Mouse (Mus musculus) large intestine, adult 2 months (tissue): Measurements from ENCODE around the gene Osbp2. TPM values are rescaled to one million over a fixed set of nuclear protein-coding genes. Genes with fewer than 3 reads are reported as not detected.

Experiments used
- DNase-seq: peaks from one replicate; pipeline ENCODE4 v3.0.0-alpha.2; 2012; ENCODE audit warnings: low read depth, low spot score
- WGBS: fragments of 180-500 bp; shearing (Covaris S2); methylation state at CpG from one replicate; pipeline ENCODE4 v1.1.7; 2018; 5-methylcytosine and 5-hydroxymethylcytosine counted together
- polyA plus RNA-seq: library from polyadenylated mRNA; depleted of rRNA; stranded (reverse); fragments of >200 nt; gene quantifications from 2 replicates; pipeline ENCODE4 v1.2.3, GENCODE M21; 2012

The Osbp2 gene
- polyA plus RNA-seq, 1 experiment, result 0.68 TPM

DNA sequence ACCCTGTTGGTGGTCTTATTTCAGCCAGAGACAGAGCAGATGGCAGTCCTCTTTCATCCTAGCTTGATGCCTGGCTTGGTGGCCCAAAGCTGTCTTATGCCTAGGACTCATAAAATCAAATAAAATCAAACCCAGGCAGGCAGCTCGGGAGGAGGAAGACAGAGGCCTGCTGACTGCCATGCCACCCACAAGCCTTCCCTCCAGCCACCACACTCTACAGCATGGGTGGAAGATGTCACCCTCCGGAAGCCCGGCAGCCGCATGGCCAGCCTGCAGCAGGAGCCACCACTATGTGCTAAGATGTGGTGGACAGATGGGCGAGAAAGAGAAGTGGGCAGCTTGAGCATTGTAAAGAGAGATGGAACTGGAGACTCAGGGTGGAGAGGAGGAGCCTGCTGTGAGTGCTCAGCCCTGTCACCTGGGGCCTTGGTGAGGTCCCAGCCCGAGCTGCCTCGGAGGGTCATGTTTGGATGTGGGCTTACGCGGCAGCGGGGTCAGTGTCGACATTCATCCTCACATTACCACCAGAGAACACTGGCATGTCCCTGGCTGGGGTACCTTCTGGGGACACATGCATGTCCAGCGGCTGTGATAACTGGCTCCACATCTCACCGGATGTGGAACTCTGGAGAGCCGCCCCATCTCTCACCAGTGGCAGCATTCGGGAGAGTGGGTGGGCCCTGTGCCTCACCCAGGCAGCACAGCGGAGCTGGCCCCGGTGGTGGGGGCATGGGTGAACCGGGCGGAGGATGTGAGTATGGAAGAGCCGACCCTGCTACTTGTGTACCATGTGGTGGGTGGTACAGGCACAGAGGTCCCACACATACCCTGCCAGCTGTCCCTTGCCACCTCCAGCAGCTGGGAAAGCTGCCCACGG, 29.9 kb downstream of the Osbp2 start:
- WGBS, result 47% methylated on average over 21 of the region's 21 CpGs
- DNase-seq, result no peak

GRCm38 (mm10) chr11:3832193-3832901, 31.4 kb downstream of the Osbp2 start:
- 37% methylated on average over 6 of the region's 6 CpGs for WGBS
- no peak for DNase-seq

DNA sequence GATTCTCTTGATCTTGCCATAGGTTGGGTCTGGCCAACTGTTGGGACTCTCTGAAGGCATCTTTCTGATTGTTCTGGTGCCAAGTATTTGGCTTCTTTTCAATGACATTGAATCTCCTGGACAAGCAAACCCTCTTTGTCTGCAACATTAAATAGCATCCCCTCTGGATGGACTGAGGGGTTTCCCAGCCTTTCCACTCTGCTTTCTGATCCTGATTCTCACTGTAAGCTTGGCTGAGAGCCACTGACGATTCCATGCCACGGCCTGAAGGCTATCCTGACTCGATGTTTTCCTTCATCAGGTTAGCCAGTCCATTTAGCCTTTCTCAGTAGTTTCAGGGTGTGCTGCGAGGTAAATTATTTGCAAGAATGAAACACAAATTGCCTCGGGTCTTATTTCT, 34.0 kb downstream of the Osbp2 start:
- WGBS, result 75% methylated on average over 5 of the region's 5 CpGs

DNA sequence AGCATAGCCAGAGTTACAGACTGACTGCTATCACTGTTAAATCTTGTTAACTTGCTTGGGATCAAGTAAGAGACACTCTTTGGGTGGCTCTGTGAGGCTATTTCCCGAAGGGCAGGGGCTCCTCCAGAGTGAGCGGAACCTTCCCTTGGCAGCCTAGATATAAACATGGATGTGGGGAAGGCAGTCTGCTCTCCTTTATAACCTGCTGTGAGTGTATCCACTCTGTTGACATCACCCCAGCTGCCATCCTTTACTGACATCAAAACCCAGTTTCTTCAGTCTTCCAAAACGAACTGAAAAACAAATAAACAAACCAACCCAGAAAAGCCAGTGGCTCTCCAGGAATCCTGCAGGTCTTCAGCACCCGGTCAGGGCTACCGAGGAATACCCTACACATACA, 39.6 kb downstream of the Osbp2 start:
- 68% methylated on average over 5 of the region's 5 CpGs for WGBS
- DNase-seq, result no peak

More for the DNA sequence above, 34.0 kb downstream of the Osbp2 start:
- no peak for DNase-seq

DNA sequence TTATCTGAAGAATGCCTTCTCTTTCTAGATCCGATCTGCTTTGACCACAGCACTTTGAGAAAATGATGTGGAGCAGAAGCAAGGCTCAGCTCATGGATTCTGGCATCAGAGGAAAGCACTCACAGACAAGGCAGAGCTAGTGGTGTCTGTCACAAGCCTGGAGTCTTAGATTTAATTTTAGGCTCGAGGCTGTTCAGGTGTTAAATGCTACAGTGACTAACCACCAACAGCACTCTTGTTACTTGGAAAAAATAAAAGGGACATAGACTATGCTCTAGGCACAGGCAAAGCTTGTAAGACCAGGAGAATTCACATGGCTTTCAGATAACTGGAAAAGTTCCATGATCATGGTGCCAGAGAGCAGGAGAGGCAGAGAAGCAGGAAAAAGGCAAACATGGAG, 40.3 kb downstream of the Osbp2 start:
- WGBS, result 34% methylated on average over 2 of the region's 2 CpGs

GRCm38 (mm10) chr11:3817986-3818758, 45.5 kb downstream of the Osbp2 start:
- no peak for DNase-seq
- 35% methylated on average over 4 of the region's 4 CpGs for WGBS

More for the DNA sequence above, 40.3 kb downstream of the Osbp2 start:
- no peak for DNase-seq

- no peak for DNase-seq
These were observed 47.8 kb downstream of the Osbp2 start for GRCm38 (mm10) chr11:3815951-3816350.

GRCm38 (mm10) chr11:3813340-3813739, 50.4 kb downstream of the Osbp2 start:
- DNase-seq, result no peak

DNA sequence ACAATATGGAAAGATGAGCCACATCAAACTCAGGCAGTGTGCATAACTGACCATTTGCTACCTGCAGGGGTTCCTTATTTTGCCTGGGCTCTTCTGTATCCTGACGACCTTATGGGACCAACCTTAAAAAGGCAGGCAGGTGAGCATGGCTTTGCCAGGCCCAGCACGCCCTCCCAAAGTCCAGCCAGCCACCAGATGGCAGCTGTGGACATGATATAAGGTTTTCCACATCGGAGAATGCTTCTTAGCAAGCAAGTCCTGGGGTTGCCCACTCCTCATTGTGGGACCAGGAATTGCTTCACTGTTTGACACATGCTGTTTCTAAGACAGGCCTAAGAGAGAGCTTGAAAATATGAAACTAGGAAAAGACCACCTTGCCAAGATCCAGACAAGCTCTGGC, 55.5 kb downstream of the Osbp2 start:
- no peak for DNase-seq
- WGBS, result 28% methylated on average over 3 of the region's 3 CpGs

DNA sequence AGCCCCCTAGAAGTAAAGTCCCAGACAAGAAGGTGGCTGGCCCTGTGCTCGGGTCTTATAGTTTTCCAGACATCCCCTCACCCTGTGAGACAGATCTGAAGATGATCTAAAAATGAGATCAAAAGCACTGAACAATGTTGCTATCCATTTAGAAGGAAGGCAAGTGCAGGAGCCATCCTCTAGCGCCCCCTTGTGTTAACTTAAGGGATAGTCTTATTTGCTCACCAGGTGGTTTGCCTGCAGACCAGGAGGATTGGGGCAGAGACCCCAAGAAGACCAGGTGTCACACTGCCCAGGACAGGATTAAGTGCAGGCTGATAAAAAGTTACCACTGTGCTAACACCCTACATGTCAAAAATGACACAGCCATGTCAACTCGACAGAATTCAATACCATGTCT, 58.3 kb downstream of the Osbp2 start:
- DNase-seq, result no peak
- WGBS, result 31% methylated on average over 3 of the region's 3 CpGs

GRCm38 (mm10) chr11:3804639-3805038, 59.1 kb downstream of the Osbp2 start:
- WGBS, result 97% methylated on average over 2 of the region's 2 CpGs
- DNase-seq, result no peak

DNA sequence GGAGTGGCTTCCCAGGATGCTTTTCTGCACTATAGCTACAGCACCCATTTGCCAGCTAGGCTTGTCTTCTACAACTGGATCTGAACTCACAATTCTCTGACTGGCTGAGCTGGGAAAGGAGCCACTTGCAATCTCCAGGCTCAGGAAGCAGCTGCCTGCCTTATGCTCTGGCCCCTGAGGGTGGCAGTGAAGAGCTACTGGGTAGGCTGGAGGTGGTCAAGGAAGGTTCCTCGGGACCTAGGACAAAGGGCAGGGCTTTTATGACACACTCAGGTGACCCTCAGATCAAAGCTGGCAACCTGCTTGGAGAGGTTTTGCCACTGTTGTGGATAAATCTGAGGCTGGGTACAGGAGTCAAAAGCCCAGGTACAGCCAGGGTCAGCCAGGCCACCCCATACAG, 61.6 kb downstream of the Osbp2 start:
- WGBS, result 13% methylated on average over 1 of the region's 1 CpGs
- no peak for DNase-seq

- DNase-seq, result no peak
- WGBS, result 87% methylated on average over 6 of the region's 6 CpGs
These were observed 66.0 kb downstream of the Osbp2 start for GRCm38 (mm10) chr11:3797631-3798215.

DNA sequence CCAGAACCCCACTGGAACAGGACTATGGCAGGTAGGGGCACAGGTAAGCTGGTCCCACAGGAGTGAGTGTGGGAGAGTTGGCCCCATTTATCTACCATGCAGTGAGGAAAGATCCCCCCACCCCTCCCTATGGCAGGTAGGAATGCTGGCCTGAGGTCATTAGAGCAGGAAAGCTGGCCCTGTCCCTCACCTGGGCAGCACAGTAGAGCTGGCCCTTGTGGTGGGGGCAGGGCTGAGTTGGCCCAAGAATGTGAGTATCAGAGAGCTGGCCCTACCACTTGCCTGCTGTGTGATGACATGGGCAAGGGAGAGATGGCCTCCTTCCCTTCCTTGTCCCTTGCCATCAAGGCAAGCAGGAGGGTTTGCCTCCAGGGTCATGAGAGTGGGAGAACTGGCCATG, 73.0 kb downstream of the Osbp2 start:
- DNase-seq, result no peak

DNA sequence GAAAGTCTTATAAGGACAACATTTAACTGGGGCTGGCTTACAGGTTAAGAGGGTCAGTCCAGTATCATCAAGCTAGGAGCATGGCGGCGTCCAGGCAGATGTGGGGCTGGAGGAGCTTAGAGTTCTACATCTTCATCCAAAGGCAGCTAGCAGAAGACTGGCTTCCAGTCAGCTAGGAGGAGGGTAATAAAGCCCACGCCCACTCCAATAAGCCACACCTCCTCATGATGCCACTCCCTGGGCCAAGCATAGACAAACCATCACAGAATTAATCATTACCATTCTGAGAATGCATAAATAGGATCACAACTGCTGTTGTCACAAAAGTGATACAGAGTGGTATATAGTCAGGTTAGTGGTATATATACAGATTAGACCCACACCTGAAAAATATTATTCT, 73.8 kb downstream of the Osbp2 start:
- 47% methylated on average over 3 of the region's 3 CpGs for WGBS
- no peak for DNase-seq

- 20% methylated on average over 6 of the region's 6 CpGs for WGBS
- peak; percentile 64 for DNase-seq
These were observed 77.1 kb downstream of the Osbp2 start for GRCm38 (mm10) chr11:3786564-3786963.

DNA sequence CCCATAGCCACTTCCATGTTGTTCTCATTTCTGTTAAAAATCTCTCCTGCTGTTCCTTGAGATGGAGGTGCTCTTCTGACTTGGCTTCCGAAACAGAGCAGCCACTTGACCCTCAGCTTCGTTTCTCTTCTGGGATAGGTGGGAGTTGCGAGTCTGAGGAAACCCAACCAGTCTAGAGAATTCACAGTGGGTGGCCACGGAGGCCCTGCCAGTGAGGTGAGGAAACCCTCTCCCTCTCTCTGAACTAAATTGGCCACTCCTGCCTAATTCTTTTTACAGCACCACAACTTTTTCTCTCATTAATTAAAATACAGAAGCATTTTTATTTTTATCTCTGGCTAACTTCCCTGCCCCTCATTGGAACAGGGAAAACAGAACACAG, 88.4 kb downstream of the Osbp2 start:
- WGBS, result 52% methylated on average over 4 of the region's 4 CpGs
- no peak for DNase-seq

- no peak for DNase-seq
- 4% methylated on average over 56 of the region's 56 CpGs for WGBS
These were observed 89.0 kb downstream of the Osbp2 start for GRCm38 (mm10) chr11:3774463-3775262.

GRCm38 (mm10) chr11:3773782-3774462, 89.8 kb downstream of the Osbp2 start:
- WGBS, result 31% methylated on average over 6 of the region's 6 CpGs
- no peak for DNase-seq
